Mouse (Mus musculus) MEL (cell line): ENCODE measurements at regions not wholly inside any gene's neighbourhood (a gene's known extent, or its start where the extent isn't known, plus 50 kb on each side); places are given as distances from the start of the nearest gene placed in this dataset.

ENCODE experiments used
- DNase-seq: peaks from one replicate; pipeline ENCODE4 v3.0.0; 2011; ENCODE audit warnings: low read depth, low spot score
- H3K27ac ChIP-seq: 2 replicates; pipeline ENCODE4 v1.5.1; 2012; ENCODE audit warnings: low read depth, mild to moderate bottlenecking, control low read depth, low read length, moderate library complexity; ENCODE audit not compliant: control insufficient read depth
- H3K27me3 ChIP-seq, 2 experiments: fragments of 150-350 bp in 1 of 2; sonication (generic) in 1 of 2; 2 replicates each; pipeline ENCODE4 v1.6.1; 2012; ENCODE audit warnings: low read length in 2 of 2, mild to moderate bottlenecking in 2 of 2, improper control_type of control experiment in 1 of 2, moderate library complexity in 1 of 2; ENCODE audit not compliant: insufficient read depth in 2 of 2, control insufficient read depth in 1 of 2
- H3K36me3 ChIP-seq, 2 experiments: 2 replicates each; pipeline ENCODE4 v1.6.1; 2012 to 2014; ENCODE audit warnings: low read length in 2 of 2, improper control_type of control experiment in 1 of 2, inconsistent platforms in 1 of 2, mild to moderate bottlenecking in 1 of 2; ENCODE audit not compliant: insufficient read depth in 2 of 2, control insufficient read depth in 1 of 2
- H3K4me1 ChIP-seq, 2 experiments: fragments of 150-350 bp in 1 of 2; sonication (generic) in 1 of 2; 2 replicates each; pipeline ENCODE4 v1.6.1; 2012; ENCODE audit warnings: low read length in 2 of 2, improper control_type of control experiment in 1 of 2, mild to moderate bottlenecking in 1 of 2; ENCODE audit not compliant: insufficient read depth in 2 of 2, control insufficient read depth in 1 of 2
- H3K4me3 ChIP-seq, 2 experiments: fragments of 150-350 bp in 1 of 2; sonication (generic) in 1 of 2; 2 replicates each; pipeline ENCODE4 v1.5.1; 2012; ENCODE audit warnings: low read depth in 2 of 2, low read length in 2 of 2, mild to moderate bottlenecking in 2 of 2, moderate library complexity in 2 of 2, control low read depth in 1 of 2, improper control_type of control experiment in 1 of 2; ENCODE audit not compliant: control insufficient read depth in 1 of 2, insufficient read depth in 1 of 2
- H3K79me2 ChIP-seq: 2 replicates; pipeline ENCODE4 v1.6.1; 2012; ENCODE audit warnings: mild to moderate bottlenecking, low read length, moderate library complexity; ENCODE audit not compliant: control insufficient read depth, poor library complexity, insufficient read depth
- H3K9ac ChIP-seq: 2 replicates; pipeline ENCODE4 v1.6.1; 2012; ENCODE audit warnings: low read depth, mild to moderate bottlenecking, control low read depth, low read length, moderate library complexity; ENCODE audit not compliant: control insufficient read depth, poor library complexity, severe bottlenecking
- H3K9me3 ChIP-seq: fragments of 150-350 bp; sonication (generic); replicated peaks from 2 replicates; pipeline ENCODE4 v1.6.1; 2012; ENCODE audit warnings: mild to moderate bottlenecking, low read length, improper control_type of control experiment, moderate library complexity; ENCODE audit not compliant: insufficient read depth
- CHD1 ChIP-seq: IDR thresholded peaks from 2 replicates; pipeline ENCODE4 v1.6.1; 2012; ENCODE audit warnings: low read depth, mild to moderate bottlenecking, inconsistent platforms, low read length, improper control_type of control experiment
- E2F4 ChIP-seq: IDR thresholded peaks from 2 replicates; pipeline ENCODE4 v1.6.1; 2011; ENCODE audit warnings: low read depth, low read length, improper control_type of control experiment, borderline replicate concordance
- ETS1 ChIP-seq: IDR thresholded peaks from 2 replicates; pipeline ENCODE4 v1.6.1; 2012; ENCODE audit warnings: low read depth, mild to moderate bottlenecking, inconsistent platforms, low read length, improper control_type of control experiment, moderate library complexity
- GABPA ChIP-seq: IDR thresholded peaks from 2 replicates; pipeline ENCODE4 v1.6.1; 2012; ENCODE audit warnings: low read depth, mild to moderate bottlenecking, inconsistent platforms, low read length, improper control_type of control experiment, moderate library complexity
- GATA1 ChIP-seq: IDR thresholded peaks from 2 replicates; pipeline ENCODE4 v1.6.1; 2011; ENCODE audit warnings: low read depth, low read length, improper control_type of control experiment
- HCFC1 ChIP-seq: IDR thresholded peaks from 2 replicates; pipeline ENCODE4 v1.6.1; 2012; ENCODE audit warnings: low read depth, mild to moderate bottlenecking, inconsistent platforms, low read length, improper control_type of control experiment, moderate library complexity
- KAT2A ChIP-seq: conservative IDR thresholded peaks from 2 replicates; pipeline ENCODE4 v1.6.1; 2012; ENCODE audit warnings: low read depth, low read length, improper control_type of control experiment, inconsistent platforms
- MYB ChIP-seq: IDR thresholded peaks from 2 replicates; pipeline ENCODE4 v1.6.1; 2011; ENCODE audit warnings: mild to moderate bottlenecking, low read depth, low read length, improper control_type of control experiment
- NELFE ChIP-seq: IDR thresholded peaks from 2 replicates; pipeline ENCODE4 v1.6.1; 2011; ENCODE audit warnings: low read depth, low read length, improper control_type of control experiment
- NRF1 ChIP-seq: IDR thresholded peaks from 2 replicates; pipeline ENCODE4 v1.6.1; 2014; ENCODE audit warnings: low read depth, mild to moderate bottlenecking, inconsistent platforms, low read length, improper control_type of control experiment, moderate library complexity; ENCODE audit not compliant: poor library complexity, insufficient read depth, severe bottlenecking
- POLR2A ChIP-seq, 2 experiments: IDR thresholded peaks; 2 replicates each; pipeline ENCODE4 v1.6.1; 2011 to 2012; ENCODE audit warnings: low read length in 2 of 2, mild to moderate bottlenecking in 2 of 2, control low read depth in 1 of 2, improper control_type of control experiment in 1 of 2, low read depth in 1 of 2, moderate library complexity in 1 of 2; ENCODE audit not compliant: control insufficient read depth in 1 of 2, insufficient read depth in 1 of 2, poor library complexity in 1 of 2
- POLR2AphosphoS2 ChIP-seq: IDR thresholded peaks from 2 replicates; pipeline ENCODE4 v1.6.1; 2011; ENCODE audit warnings: low read length, improper control_type of control experiment
- POLR2AphosphoS5 ChIP-seq: IDR thresholded peaks from 2 replicates; pipeline ENCODE4 v1.6.1; 2012; ENCODE audit warnings: low read depth, borderline replicate concordance, mild to moderate bottlenecking, inconsistent platforms, low read length, moderate library complexity, mixed read lengths
- RAD21 ChIP-seq: IDR thresholded peaks from 2 replicates; pipeline ENCODE4 v1.6.1; 2011; ENCODE audit warnings: mild to moderate bottlenecking, low read depth, low read length, improper control_type of control experiment
- TBP ChIP-seq: IDR thresholded peaks from 2 replicates; pipeline ENCODE4 v1.8.0; 2011; ENCODE audit warnings: low read depth, low read length, improper control_type of control experiment
- UBTF ChIP-seq: IDR thresholded peaks from 2 replicates; pipeline ENCODE4 v1.6.1; 2012; ENCODE audit warnings: low read depth, mild to moderate bottlenecking, inconsistent platforms, low read length, improper control_type of control experiment, moderate library complexity, borderline replicate concordance; ENCODE audit not compliant: insufficient read depth
- USF1 ChIP-seq: IDR thresholded peaks from 2 replicates; pipeline ENCODE4 v1.6.1; 2014; ENCODE audit warnings: low read depth, mild to moderate bottlenecking, inconsistent platforms, low read length, improper control_type of control experiment, moderate library complexity
- USF2 ChIP-seq, 2 experiments: IDR thresholded peaks; 2 replicates each; pipeline ENCODE4 v1.6.1; 2011 to 2012; ENCODE audit warnings: improper control_type of control experiment in 2 of 2, low read length in 2 of 2, borderline replicate concordance in 1 of 2, inconsistent platforms in 1 of 2, low read depth in 1 of 2, mild to moderate bottlenecking in 1 of 2; ENCODE audit not compliant: insufficient read depth in 1 of 2
- ZC3H11A ChIP-seq: IDR thresholded peaks from 2 replicates; pipeline ENCODE4 v1.6.1; 2012; ENCODE audit warnings: low read depth, mild to moderate bottlenecking, inconsistent platforms, low read length, improper control_type of control experiment
- ZNF384 ChIP-seq: IDR thresholded peaks from 2 replicates; pipeline ENCODE4 v1.6.1; 2012; ENCODE audit warnings: low read depth, mild to moderate bottlenecking, inconsistent platforms, low read length, improper control_type of control experiment

DNA sequence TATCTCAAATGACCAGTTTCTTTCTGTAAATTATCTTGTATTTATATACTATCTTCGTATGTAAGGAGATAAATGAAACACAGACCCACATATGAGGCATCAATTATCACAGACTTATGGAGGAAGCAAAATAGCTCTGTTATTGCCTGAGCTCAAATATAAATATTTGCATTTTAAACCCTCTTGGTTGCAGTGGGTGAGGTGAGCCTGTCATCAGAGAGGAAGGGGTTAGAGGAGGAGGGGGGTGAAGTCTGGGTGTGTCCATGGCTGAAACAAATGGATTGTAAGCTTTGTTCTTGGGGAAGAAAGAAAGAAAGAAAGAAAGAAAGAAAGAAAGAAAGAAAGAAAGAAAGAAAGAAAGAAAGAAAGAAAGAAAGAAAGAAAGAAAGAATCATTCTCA, 265.5 kb downstream of the Meis1 start:
- peaks cover 19 to 30% of the 10 kb centered on the region in 2 experiments for H3K27me3 ChIP-seq
- H3K4me1 ChIP-seq: no peaks in the 10 kb centered on the region
- H3K36me3 ChIP-seq: no peaks in the 10 kb centered on the region
- no peak for TF ChIP-seq ETS1
- no peak for TF ChIP-seq GATA1
- no peak for TF ChIP-seq E2F4
- TF ChIP-seq POLR2A (IDR thresholded peaks at IDR 0.05; ENCODE audit: control insufficient read depth in 1 of 2, insufficient read depth in 1 of 2, low read depth in 1 of 2, low read length in 2 of 2, poor library complexity in 1 of 2): no peak
- TF ChIP-seq POLR2AphosphoS2: no peak
- TF ChIP-seq USF2 (IDR thresholded peaks at IDR 0.05; ENCODE audit: borderline replicate concordance in 1 of 2, insufficient read depth in 1 of 2, low read depth in 1 of 2, low read length in 2 of 2): no peak
- TF ChIP-seq USF1: no peak
- no peak for TF ChIP-seq ZC3H11A
- no peak for TF ChIP-seq NRF1
- TF ChIP-seq GABPA: no peak
- TF ChIP-seq TBP: no peak
- no peak for TF ChIP-seq POLR2AphosphoS5
- TF ChIP-seq RAD21: no peak
- TF ChIP-seq HCFC1: no peak
- TF ChIP-seq MYB: no peak
- TF ChIP-seq ZNF384: no peak
- no peak for TF ChIP-seq NELFE
- H3K27ac ChIP-seq: no peak overlapping the region
- DNase-seq: no peak
- H3K79me2 ChIP-seq: no peaks in the 10 kb centered on the region
- H3K9me3 ChIP-seq: no peaks in the 10 kb centered on the region
- no peak overlapping the region for H3K9ac ChIP-seq
- no peak overlapping the region for H3K4me3 ChIP-seq

DNA sequence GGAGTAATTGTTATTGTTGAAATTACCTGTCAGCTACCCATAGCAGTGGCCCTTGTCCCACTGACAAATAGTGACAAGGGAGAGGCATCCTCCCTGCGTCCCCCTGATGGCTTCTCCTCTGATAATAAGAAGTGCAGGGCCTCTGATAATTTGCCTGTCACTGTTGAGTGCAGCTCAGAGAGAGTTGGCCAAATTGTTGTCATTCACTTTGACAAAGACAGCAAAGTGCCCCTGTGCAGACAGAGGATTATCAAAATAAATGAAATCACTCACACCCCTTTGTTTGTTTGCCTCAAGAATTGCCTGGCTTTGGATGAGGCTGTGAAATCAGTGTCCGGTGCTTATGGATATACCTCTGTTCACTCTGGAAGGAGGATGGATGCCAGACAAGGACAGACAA, 266.3 kb downstream of the Meis1 start:
- Histone ChIP-seq H3K9ac (no peak overlapping the region), H3K79me2 (no peaks in the 10 kb centered on the region), H3K9me3 (no peaks in the 10 kb centered on the region), H3K4me3 (no peak overlapping the region), H3K36me3 (no peaks in the 10 kb centered on the region), H3K27ac (no peak overlapping the region), H3K4me1 (no peaks in the 10 kb centered on the region), H3K27me3 (peaks cover 18 to 27% of the 10 kb centered on the region in 2 experiments)
- no peak for TF ChIP-seq UBTF
- TF ChIP-seq KAT2A: no peak
- no peak for TF ChIP-seq ZC3H11A
- TF ChIP-seq NELFE: no peak
- no peak for TF ChIP-seq CHD1
- no peak for TF ChIP-seq USF1
- TF ChIP-seq USF2 (IDR thresholded peaks at IDR 0.05; ENCODE audit: borderline replicate concordance in 1 of 2, insufficient read depth in 1 of 2, low read depth in 1 of 2, low read length in 2 of 2): no peak
- TF ChIP-seq TBP: no peak
- no peak for DNase-seq
